Mouse (Mus musculus): Measurements from ENCODE around the gene Pyy. TPM values are rescaled to one million over a fixed set of nuclear protein-coding genes. Genes with fewer than 3 reads are reported as not detected.

Pyy gene
- polyA plus RNA-seq, 1 experiment from 2014 or later, result not detected

DNA sequence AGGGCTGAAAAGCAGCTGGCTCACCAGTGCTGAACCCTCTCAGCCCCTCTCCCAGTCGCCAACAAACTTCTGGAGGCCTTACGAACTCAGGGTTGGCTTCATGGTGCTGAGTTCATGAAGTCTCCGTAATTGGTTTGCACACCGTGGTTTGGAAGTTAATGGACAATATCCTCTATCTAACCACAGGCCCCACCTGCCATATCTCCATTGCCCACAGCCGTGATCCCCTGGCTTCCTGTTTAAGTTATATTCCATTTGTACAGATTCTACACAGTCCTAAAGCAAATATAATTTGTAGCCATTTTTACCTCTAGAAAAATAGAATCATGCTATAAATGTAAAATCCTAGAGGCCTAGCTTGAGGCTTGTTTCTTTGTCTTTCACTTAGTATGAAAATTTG lies 34.9 kb downstream of the Pyy start:
- Histone ChIP-seq H3K9ac (replicated peaks; ENCODE audit: low read depth) (no peak overlapping the region), H3K4me1 (ENCODE audit: insufficient read depth, low read depth, low read length) (no peaks in the 10 kb centered on the region), H3K9me3 (ENCODE audit: low read length) (no peaks in the 10 kb centered on the region), H3K27ac (ENCODE audit: low read length) (no peak overlapping the region), H3K27me3 (replicated peaks; ENCODE audit: insufficient read depth, low read length) (no peaks in the 10 kb centered on the region), H3K4me3 (ENCODE audit: low read depth, low read length) (no peak overlapping the region), H3K4me2 (replicated peaks; ENCODE audit: low read depth, low read length) (no peak overlapping the region), H3K36me3 (ENCODE audit: insufficient read depth, low read length) (no peaks in the 10 kb centered on the region)
- no peak for ATAC-seq
- DNase-seq (ENCODE audit: low spot score), result no peak
- 70% methylated on average over 5 of the region's 5 CpGs for WGBS
- TF ChIP-seq CTCF (IDR thresholded peaks at IDR 0.05), result no peak
- no peak for TF ChIP-seq EP300 (IDR thresholded peaks at IDR 0.05)

DNA sequence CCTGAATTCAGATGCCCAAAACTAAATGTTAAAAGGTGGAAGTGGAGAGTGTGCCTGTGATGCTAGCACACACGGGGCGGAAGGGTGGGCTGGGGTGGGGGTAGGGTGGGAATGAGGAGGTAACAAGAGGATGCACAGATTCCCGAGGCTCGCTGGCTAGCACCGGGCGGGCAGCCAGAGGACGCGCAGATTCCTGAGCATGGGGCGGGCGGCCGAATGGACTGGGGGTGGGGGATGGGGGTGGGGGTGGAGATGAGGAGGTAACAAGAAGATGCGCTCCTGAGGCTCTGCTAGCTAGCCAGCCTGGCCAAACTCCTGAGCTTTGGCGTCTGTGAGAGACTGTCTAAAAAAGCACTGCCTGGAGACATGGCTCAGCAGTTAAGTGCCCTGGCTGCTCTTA lies 37.2 kb downstream of the Pyy start:
- Histone ChIP-seq H3K9ac (replicated peaks; ENCODE audit: low read depth) (no peak overlapping the region), H3K4me3 (ENCODE audit: low read depth, low read length) (no peak overlapping the region), H3K4me2 (replicated peaks; ENCODE audit: low read depth, low read length) (no peak overlapping the region), H3K4me1 (ENCODE audit: insufficient read depth, low read depth, low read length) (no peaks in the 10 kb centered on the region), H3K36me3 (ENCODE audit: insufficient read depth, low read length) (no peaks in the 10 kb centered on the region), H3K9me3 (ENCODE audit: low read length) (no peaks in the 10 kb centered on the region), H3K27ac (ENCODE audit: low read length) (no peak overlapping the region), H3K27me3 (replicated peaks; ENCODE audit: insufficient read depth, low read length) (no peaks in the 10 kb centered on the region)
- TF ChIP-seq CTCF (IDR thresholded peaks at IDR 0.05) (no peak), EP300 (IDR thresholded peaks at IDR 0.05) (no peak)
- 4% methylated on average over 13 of the region's 13 CpGs for WGBS
- DNase-seq (ENCODE audit: low spot score), result no peak
- no peak for ATAC-seq

DNA sequence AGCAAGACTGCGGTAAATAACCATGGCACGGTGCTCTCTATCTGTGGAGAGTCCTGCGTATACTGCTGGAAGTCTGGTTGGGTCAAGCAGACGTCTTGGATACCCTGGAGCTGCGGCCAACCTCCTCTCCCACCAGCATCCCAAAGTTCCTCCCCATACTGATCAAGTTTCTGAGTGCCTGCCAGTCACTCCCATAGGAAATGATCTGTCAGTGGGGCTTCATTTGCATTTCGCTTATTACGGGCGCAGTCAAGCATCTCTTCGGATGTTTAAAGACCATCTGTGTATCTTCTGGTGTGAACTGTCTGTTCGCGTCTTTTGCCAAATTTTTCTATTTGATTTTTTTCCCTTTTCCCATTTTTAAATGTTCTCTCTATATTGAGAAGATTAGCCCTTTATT lies 38.0 kb downstream of the Pyy start:
- Histone ChIP-seq H3K9ac (replicated peaks; ENCODE audit: low read depth) (no peak overlapping the region), H3K27me3 (replicated peaks; ENCODE audit: insufficient read depth, low read length) (no peaks in the 10 kb centered on the region), H3K27ac (ENCODE audit: low read length) (no peak overlapping the region), H3K36me3 (ENCODE audit: insufficient read depth, low read length) (no peaks in the 10 kb centered on the region), H3K4me3 (ENCODE audit: low read depth, low read length) (no peak overlapping the region), H3K9me3 (ENCODE audit: low read length) (no peaks in the 10 kb centered on the region), H3K4me2 (replicated peaks; ENCODE audit: low read depth, low read length) (no peak overlapping the region), H3K4me1 (ENCODE audit: insufficient read depth, low read depth, low read length) (no peaks in the 10 kb centered on the region)
- DNase-seq (ENCODE audit: low spot score) (no peak), ATAC-seq (no peak)
- 58% methylated on average over 11 of the region's 11 CpGs for WGBS
- TF ChIP-seq EP300 (IDR thresholded peaks at IDR 0.05) (no peak), CTCF (IDR thresholded peaks at IDR 0.05) (no peak)

DNA sequence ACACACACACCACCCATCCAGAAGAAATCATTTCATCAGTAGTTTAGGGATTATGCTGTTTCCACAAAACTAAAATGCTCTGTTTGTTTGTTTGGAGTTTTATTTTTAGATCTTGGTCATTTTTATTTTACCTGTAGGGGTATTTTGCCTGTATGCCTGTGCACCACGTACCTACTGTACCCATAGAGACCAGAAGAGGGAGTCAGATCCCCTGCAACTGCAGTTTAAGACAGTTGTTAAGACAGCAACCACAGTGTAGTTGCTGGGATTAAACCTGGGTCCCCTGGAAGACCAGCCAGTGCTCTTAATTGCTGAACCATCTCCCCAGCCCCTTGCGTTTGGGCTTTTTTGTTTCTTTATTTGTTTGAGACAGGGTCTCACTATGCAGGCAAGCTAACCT lies 38.7 kb downstream of the Pyy start:
- ATAC-seq (no peak), DNase-seq (ENCODE audit: low spot score) (peak; percentile 12)
- H3K9me3 ChIP-seq (ENCODE audit: low read length), result no peaks in the 10 kb centered on the region
- H3K27ac ChIP-seq (ENCODE audit: low read length), result no peak overlapping the region
- WGBS, result 51% methylated on average over 2 of the region's 2 CpGs
- H3K9ac ChIP-seq (replicated peaks; ENCODE audit: low read depth), result no peak overlapping the region
- no peaks in the 10 kb centered on the region for H3K36me3 ChIP-seq (ENCODE audit: insufficient read depth, low read length)
- H3K4me2 ChIP-seq (replicated peaks; ENCODE audit: low read depth, low read length), result no peak overlapping the region
- no peaks in the 10 kb centered on the region for H3K27me3 ChIP-seq (replicated peaks; ENCODE audit: insufficient read depth, low read length)
- H3K4me3 ChIP-seq (ENCODE audit: low read depth, low read length), result no peak overlapping the region
- TF ChIP-seq CTCF (IDR thresholded peaks at IDR 0.05) (peak; percentile 63), EP300 (IDR thresholded peaks at IDR 0.05) (no peak)
- H3K4me1 ChIP-seq (ENCODE audit: insufficient read depth, low read depth, low read length), result no peaks in the 10 kb centered on the region

DNA sequence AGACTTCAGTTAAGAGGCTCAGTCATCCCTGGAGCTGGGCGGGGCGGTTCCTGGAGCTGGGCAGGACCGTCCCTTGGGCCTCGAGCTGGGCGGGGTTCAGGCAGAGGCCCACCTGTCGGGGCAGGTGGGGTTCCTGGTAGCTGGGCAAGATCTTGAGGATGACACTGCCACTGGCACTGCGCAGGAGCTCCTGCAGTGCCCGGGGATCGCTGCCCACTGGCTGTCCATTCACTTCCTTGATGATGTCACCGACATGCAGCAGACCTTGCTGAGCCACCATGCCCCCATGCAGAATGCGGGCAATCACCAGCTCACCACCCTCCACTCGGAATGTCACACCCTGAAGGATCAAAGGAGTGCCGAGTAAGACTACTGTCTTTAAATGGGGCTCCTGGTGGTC lies 44.6 kb downstream of the Pyy start:
- no peak overlapping the region for H3K9ac ChIP-seq (replicated peaks; ENCODE audit: low read depth)
- 74% methylated on average over 13 of the region's 13 CpGs for WGBS
- no peak for ATAC-seq

DNA sequence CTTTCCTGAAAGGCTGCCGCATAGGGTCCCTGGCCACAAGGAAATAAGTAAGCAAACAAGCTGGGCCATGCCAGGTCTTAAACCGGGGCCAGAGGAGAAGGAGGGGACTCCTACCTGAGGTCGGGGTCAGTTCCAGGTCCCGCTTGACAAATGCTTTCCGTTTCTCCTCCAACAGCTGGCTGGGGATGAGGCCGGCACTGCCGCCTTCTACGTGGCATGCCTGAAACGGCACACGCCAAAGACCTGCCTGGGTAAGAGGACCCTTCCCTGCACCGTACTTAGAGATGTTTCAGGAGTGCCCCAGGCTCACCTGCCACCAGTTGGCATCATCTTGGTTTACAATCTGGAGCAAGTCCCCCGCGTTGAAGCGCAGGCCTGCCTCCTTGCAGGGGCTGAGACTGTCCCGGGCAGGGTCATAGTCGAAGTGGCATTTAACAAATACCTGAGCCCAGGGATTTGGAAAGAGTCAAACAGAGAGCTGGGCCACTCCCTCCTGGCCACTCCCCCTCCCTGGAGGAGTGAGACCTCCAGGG lies 45.6 kb downstream of the Pyy start:
- no peak for TF ChIP-seq CTCF (IDR thresholded peaks at IDR 0.05)

More for the DNA sequence above, 44.6 kb downstream of the Pyy start:
- DNase-seq (ENCODE audit: low spot score), result no peak
- Histone ChIP-seq H3K4me3 (ENCODE audit: low read depth, low read length) (no peak overlapping the region), H3K27me3 (replicated peaks; ENCODE audit: insufficient read depth, low read length) (no peaks in the 10 kb centered on the region), H3K4me2 (replicated peaks; ENCODE audit: low read depth, low read length) (no peak overlapping the region), H3K27ac (ENCODE audit: low read length) (no peak overlapping the region), H3K4me1 (ENCODE audit: insufficient read depth, low read depth, low read length) (no peaks in the 10 kb centered on the region), H3K36me3 (ENCODE audit: insufficient read depth, low read length) (no peaks in the 10 kb centered on the region), H3K9me3 (ENCODE audit: low read length) (no peaks in the 10 kb centered on the region)
- TF ChIP-seq CTCF (IDR thresholded peaks at IDR 0.05) (no peak), EP300 (IDR thresholded peaks at IDR 0.05) (no peak)

More for the DNA sequence above, 45.6 kb downstream of the Pyy start:
- H3K4me3 ChIP-seq (ENCODE audit: low read depth, low read length), result no peak overlapping the region
- 29% methylated on average over 16 of the region's 16 CpGs for WGBS
- no peaks in the 10 kb centered on the region for H3K4me1 ChIP-seq (ENCODE audit: insufficient read depth, low read depth, low read length)
- H3K9me3 ChIP-seq (ENCODE audit: low read length), result no peaks in the 10 kb centered on the region
- H3K9ac ChIP-seq (replicated peaks; ENCODE audit: low read depth), result no peak overlapping the region
- ATAC-seq (no peak), DNase-seq (ENCODE audit: low spot score) (no peak)
- H3K4me2 ChIP-seq (replicated peaks; ENCODE audit: low read depth, low read length), result no peak overlapping the region
- H3K27me3 ChIP-seq (replicated peaks; ENCODE audit: insufficient read depth, low read length), result no peaks in the 10 kb centered on the region
- H3K27ac ChIP-seq (ENCODE audit: low read length), result no peak overlapping the region
- no peaks in the 10 kb centered on the region for H3K36me3 ChIP-seq (ENCODE audit: insufficient read depth, low read length)

Measured in lung, postnatal 0 days (tissue).